10 mouse cellular contexts compared by ENCODE assay signal in the genomic region with DNA sequence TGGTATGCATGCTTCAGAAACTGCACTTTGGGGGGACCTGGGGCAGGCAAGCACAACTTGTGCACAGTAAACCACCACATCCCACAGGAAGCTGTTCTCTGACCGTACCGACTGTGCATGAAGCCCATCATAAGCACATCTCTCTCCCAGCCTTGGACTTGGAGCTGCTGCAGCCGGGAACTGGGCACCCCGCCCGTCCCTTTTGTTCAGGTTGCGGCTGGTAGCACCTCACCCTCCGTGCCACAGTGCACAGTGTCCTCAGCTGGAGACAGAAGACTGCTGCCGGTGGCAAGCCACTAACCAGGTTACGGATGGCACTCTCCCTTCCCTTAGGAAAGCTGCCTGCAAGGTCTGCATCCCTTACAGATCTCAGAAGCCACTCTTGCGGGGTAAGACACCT. TPM values are rescaled to one million over a fixed set of nuclear protein-coding genes. Genes with fewer than 3 reads are reported as not detected.
A peak's percentile ranks its signal among the peaks of the same experiment; 100 is the strongest.
DNase-seq lines count a peak whose midpoint lies in the region; ATAC-seq and TF ChIP-seq lines count a peak whose summit lies in the region.
"Had no signal": no experiment of that assay in that cellular context is flagged by ENCODE, and none has a peak within 500 bp of the region (broad histone marks: within the 10 kb centered on the region; RNA-seq: fewer than 3 reads in every experiment).

No protein-coding gene starts in this region.

- peak; percentile 42 for DNase-seq in gastrocnemius, adult 2 months
- no peak for DNase-seq in gastrocnemius, postnatal 36 days
- DNase-seq in left cerebral cortex, postnatal 4 days, result peak; percentile 48
- DNase-seq in left cerebral cortex, adult 2 months (ENCODE audit: extremely low spot score in 1 of 2, low spot score in 2 of 2), result no peak
- DNase-seq in lung, postnatal 14 days, result peak; percentile 22
- no peak for DNase-seq in thymus, adult 2 months
- DNase-seq: embryo, embryonic 11 days had no signal

- no peak overlapping the region for H3K9ac ChIP-seq in intestine, embryonic 16.5 days (ENCODE audit: low read depth, low read length)
- H3K9ac ChIP-seq: heart, embryonic 13.5 days had no signal

- 69% methylated on average over 10 of the region's 10 CpGs for WGBS in intestine, embryonic 16.5 days
- 68% methylated on average over 10 of the region's 10 CpGs for WGBS in thymus, adult 2 months

- no peak overlapping the region for H3K4me3 ChIP-seq in gastrocnemius, adult 2 months
- H3K4me3 ChIP-seq in left cerebral cortex, adult 2 months, result no peak overlapping the region
- no peak overlapping the region for H3K4me3 ChIP-seq in bone marrow macrophage, adult 2 months (ENCODE audit: insufficient read depth, low read length)
- H3K4me3 ChIP-seq in intestine, embryonic 16.5 days (ENCODE audit: low read length), result no peak overlapping the region
- no peak overlapping the region for H3K4me3 ChIP-seq in thymus, adult 2 months (ENCODE audit: control insufficient read depth, insufficient read depth, low read length)
- H3K4me3 ChIP-seq: heart, embryonic 13.5 days had no signal

- H3K9me3 ChIP-seq in intestine, embryonic 16.5 days (ENCODE audit: control insufficient read depth, low read length), result no peaks in the 10 kb centered on the region; the same call in 1 of the 2 replicates
- H3K9me3 ChIP-seq: heart, embryonic 13.5 days had no signal

- H3K27ac ChIP-seq in gastrocnemius, adult 2 months, result peak overlapping the region; percentile 75
- no peak overlapping the region for H3K27ac ChIP-seq in left cerebral cortex, adult 2 months
- H3K27ac ChIP-seq in bone marrow macrophage, adult 2 months (ENCODE audit: insufficient read depth, low read depth, low read length), result peak overlapping the region; percentile 37
- no peak overlapping the region for H3K27ac ChIP-seq in intestine, embryonic 16.5 days (ENCODE audit: low read length)
- no peak overlapping the region for H3K27ac ChIP-seq in thymus, adult 2 months (ENCODE audit: control insufficient read depth, insufficient read depth, low read length)
- H3K27ac ChIP-seq: heart, embryonic 13.5 days had no signal

- H3K4me2 ChIP-seq in intestine, embryonic 16.5 days (ENCODE audit: low read depth, low read length), result no peak overlapping the region
- H3K4me2 ChIP-seq: heart, embryonic 13.5 days had no signal

- no peak for TF ChIP-seq CTCF in gastrocnemius, adult 2 months (IDR thresholded peaks at IDR 0.05)
- no peak for TF ChIP-seq CTCF in left cerebral cortex, adult 2 months (IDR thresholded peaks at IDR 0.05)
- no peak for TF ChIP-seq CTCF in bone marrow macrophage, adult 2 months (IDR thresholded peaks at IDR 0.05; ENCODE audit: low read depth, low read length)
- no peak for TF ChIP-seq CTCF in thymus, adult 2 months (IDR thresholded peaks at IDR 0.05; ENCODE audit: borderline replicate concordance, control insufficient read depth, extremely low read depth, insufficient read depth, low read length, poor library complexity)

- intact Hi-C loops in gastrocnemius, adult 2 months (cut with DNase I), result no loop called here
- intact Hi-C loops in gastrocnemius, postnatal 36 days (cut with DNase I), result no loop called here
- intact Hi-C loops in left cerebral cortex, postnatal 4 days (cut with DNase I), result no loop called here
- intact Hi-C loops in left cerebral cortex, adult 2 months (cut with DNase I), result no loop called here

- H3K4me1 ChIP-seq in bone marrow macrophage, adult 2 months (ENCODE audit: control insufficient read depth, insufficient read depth, low read length), result peaks cover 31% of the 10 kb centered on the region
- H3K4me1 ChIP-seq in intestine, embryonic 16.5 days (ENCODE audit: control insufficient read depth, insufficient read depth, low read length), result peaks cover 4% of the 10 kb centered on the region; the same call in 1 of the 2 replicates
- peaks cover 31% of the 10 kb centered on the region for H3K4me1 ChIP-seq in thymus, adult 2 months (replicated peaks; ENCODE audit: control insufficient read depth, insufficient read depth, low read length)
- H3K4me1 ChIP-seq: heart, embryonic 13.5 days had no signal

- ATAC-seq in intestine, embryonic 16.5 days, result no peak

- no peak for TF ChIP-seq POLR2A in bone marrow macrophage, adult 2 months (IDR thresholded peaks at IDR 0.05; ENCODE audit: borderline replicate concordance, low read depth, low read length)
- no peak for TF ChIP-seq POLR2A in thymus, adult 2 months (IDR thresholded peaks at IDR 0.05; ENCODE audit: control insufficient read depth, extremely low read depth, insufficient read depth, low read length, poor library complexity)

- H3K36me3 ChIP-seq in intestine, embryonic 16.5 days (ENCODE audit: control insufficient read depth, insufficient read depth, low read length), result no peaks in the 10 kb centered on the region
- H3K36me3 ChIP-seq in thymus, adult 2 months (ENCODE audit: control insufficient read depth, insufficient read depth, low read length), result no peaks in the 10 kb centered on the region
- H3K36me3 ChIP-seq: heart, embryonic 13.5 days had no signal

- no peaks in the 10 kb centered on the region for H3K27me3 ChIP-seq in intestine, embryonic 16.5 days (replicated peaks; ENCODE audit: control insufficient read depth, insufficient read depth, low read length)
- no peaks in the 10 kb centered on the region for H3K27me3 ChIP-seq in thymus, adult 2 months (ENCODE audit: control insufficient read depth, insufficient read depth, low read length)
- H3K27me3 ChIP-seq: heart, embryonic 13.5 days had no signal

RNA-seq across cellular contexts. Expression of gene Abcc4, which starts 15.7 kb away (rescaled TPM):
- 10 to 100 TPM; 10.1 to 12.2 TPM for total RNA-seq in gastrocnemius, adult 2 months (2021)
- total RNA-seq in gastrocnemius, postnatal 36 days (2021), result 10 to 100 TPM; 10.7 to 11.6 TPM
- total RNA-seq in left cerebral cortex, postnatal 4 days (2021), result 1 to 10 TPM; 4.3 to 4.6 TPM
- total RNA-seq in left cerebral cortex, adult 2 months (2021), result 10 to 100 TPM in 1 of 2 experiments, 1 to 10 TPM in 1; 9.5 to 11.0 TPM
- 8.2 and 8.6 TPM in 2 replicates for polyA plus RNA-seq in bone marrow macrophage, adult 2 months (2012; ENCODE audit: insufficient read depth, insufficient read length, missing spikeins)
- 1.8 and 2.0 TPM in 2 replicates for polyA plus RNA-seq in intestine, embryonic 16.5 days (2015; fragmentation: Nextera tagmentation; extraction: Ambion mirVana)
- 5.5 and 5.8 TPM in 2 replicates for polyA plus RNA-seq in thymus, adult 2 months (2012; rRNA removed)

Comparison
In these comparisons a context has a peak if more than half of its experiments do, and no peak if none do; other contexts are left out.
1. DNase-seq: peak in gastrocnemius, adult 2 months (single experiment), left cerebral cortex, postnatal 4 days (single experiment) and lung, postnatal 14 days (single experiment); none in gastrocnemius, postnatal 36 days (0 of 2), left cerebral cortex, adult 2 months (0 of 2) and thymus, adult 2 months (single experiment).
2. H3K27ac ChIP-seq: peak in gastrocnemius, adult 2 months (single experiment) and bone marrow macrophage, adult 2 months (single experiment); none in left cerebral cortex, adult 2 months (single experiment), intestine, embryonic 16.5 days (single experiment) and thymus, adult 2 months (single experiment).